Mouse (Mus musculus): ENCODE data around the gene Adam19. TPM values are rescaled to one million over a fixed set of nuclear protein-coding genes. Genes with fewer than 3 reads are reported as not detected.

The Adam19 gene
- polyA plus RNA-seq, 1 experiment from 2014 or later: 12.0 TPM

DNA sequence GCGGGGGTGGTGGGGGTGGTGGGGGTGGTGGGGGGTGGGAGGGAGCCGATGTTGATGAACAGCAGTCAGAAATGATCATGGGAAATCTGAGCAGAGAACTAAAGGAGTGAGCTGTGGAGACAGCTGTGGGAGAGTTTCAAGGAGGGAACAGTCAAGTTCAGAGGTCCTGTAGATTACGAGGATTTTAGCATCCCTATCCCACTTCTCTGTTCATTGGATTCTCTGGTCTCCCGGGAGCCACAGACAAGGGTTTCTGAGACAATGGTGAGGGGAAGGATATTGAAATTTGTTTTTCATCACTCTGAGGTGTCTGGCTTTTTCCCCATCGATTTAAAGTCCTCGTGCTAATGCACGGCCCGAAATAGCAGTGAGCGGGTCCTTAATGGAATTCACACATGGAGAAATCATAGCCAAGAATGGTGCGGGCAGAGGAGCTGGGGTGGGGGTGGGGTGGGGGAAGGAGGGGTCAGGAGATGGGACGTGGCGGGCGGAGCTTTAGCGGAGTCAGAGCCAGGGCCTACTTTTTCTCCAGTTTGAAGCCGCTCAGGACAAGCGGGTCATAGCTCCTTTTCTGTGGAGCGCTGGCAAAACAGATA lies 13.7 kb downstream of the Adam19 start:
- H3K27me3 ChIP-seq (replicated peaks; ENCODE audit: control insufficient read depth, insufficient read depth, low read length): no peaks in the 10 kb centered on the region
- H3K4me2 ChIP-seq (ENCODE audit: low read depth, low read length): 0 out of 2 replicates have a peak overlapping the region, but pooled peaks have one; percentile 6
- peak overlapping the region; percentile 92 for H3K27ac ChIP-seq (ENCODE audit: low read length)
- no peaks in the 10 kb centered on the region for H3K36me3 ChIP-seq (ENCODE audit: control insufficient read depth, insufficient read depth, low read length)
- peak; percentile 34 for ATAC-seq
- no peaks in the 10 kb centered on the region for H3K9me3 ChIP-seq (ENCODE audit: control insufficient read depth, low read length)
- WGBS: 40% methylated on average over 17 of the region's 17 CpGs
- H3K9ac ChIP-seq (ENCODE audit: low read depth, low read length): peak overlapping the region; percentile 56
- H3K4me1 ChIP-seq (ENCODE audit: control insufficient read depth, insufficient read depth, low read length): peaks cover 35% of the 10 kb centered on the region
- no peak overlapping the region for H3K4me3 ChIP-seq (ENCODE audit: low read length)

DNA sequence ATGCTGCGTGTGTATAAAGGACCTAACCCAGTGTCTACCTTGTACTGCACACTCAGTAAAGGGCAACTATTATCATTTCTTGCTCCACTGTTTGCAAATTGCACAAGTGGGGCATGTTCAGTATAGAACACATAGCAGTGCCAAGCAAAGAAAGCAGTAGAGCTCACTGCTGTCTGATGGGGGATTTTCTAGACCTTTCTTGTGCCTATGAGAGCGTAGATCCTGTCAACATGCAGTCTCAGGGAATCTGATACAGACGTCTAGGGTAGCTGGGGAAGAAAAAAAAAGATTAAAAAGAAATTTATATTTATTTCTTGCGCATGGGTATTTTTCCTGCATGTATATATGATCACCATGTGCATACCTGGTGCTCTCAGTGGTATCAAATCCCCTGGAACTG lies 14.4 kb downstream of the Adam19 start:
- Histone ChIP-seq H3K36me3 (ENCODE audit: control insufficient read depth, insufficient read depth, low read length) (no peaks in the 10 kb centered on the region), H3K4me2 (ENCODE audit: low read depth, low read length) (no peak overlapping the region), H3K27ac (ENCODE audit: low read length) (peak overlapping the region; percentile 92), H3K4me3 (ENCODE audit: low read length) (no peak overlapping the region), H3K9me3 (ENCODE audit: control insufficient read depth, low read length) (no peaks in the 10 kb centered on the region), H3K27me3 (replicated peaks; ENCODE audit: control insufficient read depth, insufficient read depth, low read length) (no peaks in the 10 kb centered on the region), H3K4me1 (ENCODE audit: control insufficient read depth, insufficient read depth, low read length) (peaks cover 28% of the 10 kb centered on the region), H3K9ac (ENCODE audit: low read depth, low read length) (no peak overlapping the region; the same call in 1 of the 2 replicates)
- ATAC-seq: no peak
- 86% methylated on average over 4 of the region's 4 CpGs for WGBS

DNA sequence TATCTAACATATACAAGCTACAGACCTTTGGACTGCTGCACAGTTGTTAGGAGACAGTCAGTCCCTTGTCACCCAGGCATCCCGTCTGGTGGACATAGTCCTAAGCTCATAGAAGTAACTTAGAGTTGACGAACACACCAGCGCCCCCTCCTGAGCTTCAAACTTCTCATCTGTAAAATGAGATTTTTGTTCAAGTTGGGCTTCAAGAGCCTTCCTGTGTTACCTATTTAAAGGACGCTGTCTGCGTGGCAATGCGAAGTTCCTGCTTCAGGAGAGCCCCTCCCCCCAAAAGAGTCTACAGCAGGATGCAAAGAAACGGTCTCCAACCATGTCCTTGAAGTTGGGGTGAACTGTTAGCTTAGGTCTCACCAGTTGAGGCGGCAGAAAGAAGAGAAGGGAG lies 15.0 kb downstream of the Adam19 start:
- no peaks in the 10 kb centered on the region for H3K27me3 ChIP-seq (replicated peaks; ENCODE audit: control insufficient read depth, insufficient read depth, low read length)
- H3K9ac ChIP-seq (ENCODE audit: low read depth, low read length): no peak overlapping the region
- H3K4me3 ChIP-seq (ENCODE audit: low read length): no peak overlapping the region
- no peak for ATAC-seq
- H3K9me3 ChIP-seq (ENCODE audit: control insufficient read depth, low read length): no peaks in the 10 kb centered on the region
- no peak overlapping the region for H3K4me2 ChIP-seq (ENCODE audit: low read depth, low read length)
- H3K27ac ChIP-seq (ENCODE audit: low read length): no peak overlapping the region
- H3K36me3 ChIP-seq (ENCODE audit: control insufficient read depth, insufficient read depth, low read length): no peaks in the 10 kb centered on the region
- H3K4me1 ChIP-seq (ENCODE audit: control insufficient read depth, insufficient read depth, low read length): peaks cover 23% of the 10 kb centered on the region
- 78% methylated on average over 8 of the region's 8 CpGs for WGBS

DNA sequence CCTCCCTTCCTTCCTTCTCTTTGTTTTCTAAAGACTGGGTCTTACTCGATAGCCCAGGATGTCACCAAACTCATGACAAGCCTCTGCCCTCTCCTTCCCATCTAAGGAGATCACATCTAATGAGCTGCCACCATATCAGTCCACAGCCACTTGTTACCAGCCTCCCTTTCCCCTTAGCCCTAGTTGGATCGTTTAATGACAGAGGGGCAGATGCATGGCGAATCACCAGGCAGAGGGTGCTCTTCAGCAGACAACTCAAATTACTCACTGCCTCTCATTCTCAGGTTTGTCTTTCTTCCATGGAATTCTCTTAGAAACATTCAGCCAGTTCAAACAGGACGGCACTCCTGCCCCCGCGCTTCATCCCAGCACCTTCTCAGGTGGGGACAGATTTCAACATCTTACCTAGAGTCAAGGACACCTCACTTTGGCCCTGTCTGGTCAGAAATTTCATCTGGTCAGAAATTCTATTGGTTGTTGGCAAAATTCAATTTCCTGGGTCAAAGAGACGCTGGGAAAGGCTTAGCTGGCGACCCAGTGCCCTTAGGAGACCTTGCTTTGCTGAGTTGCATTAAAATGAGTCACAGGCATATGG lies 16.8 kb downstream of the Adam19 start:
- ATAC-seq: no peak
- Histone ChIP-seq H3K27me3 (replicated peaks; ENCODE audit: control insufficient read depth, insufficient read depth, low read length) (no peaks in the 10 kb centered on the region), H3K36me3 (ENCODE audit: control insufficient read depth, insufficient read depth, low read length) (no peaks in the 10 kb centered on the region), H3K4me1 (ENCODE audit: control insufficient read depth, insufficient read depth, low read length) (peaks cover 20% of the 10 kb centered on the region), H3K9me3 (ENCODE audit: control insufficient read depth, low read length) (no peaks in the 10 kb centered on the region), H3K27ac (ENCODE audit: low read length) (0 out of 2 replicates have a peak overlapping the region, but pooled peaks have one; percentile 57), H3K9ac (ENCODE audit: low read depth, low read length) (no peak overlapping the region), H3K4me2 (ENCODE audit: low read depth, low read length) (no peak overlapping the region), H3K4me3 (ENCODE audit: low read length) (no peak overlapping the region)
- WGBS: 65% methylated on average over 8 of the region's 8 CpGs

DNA sequence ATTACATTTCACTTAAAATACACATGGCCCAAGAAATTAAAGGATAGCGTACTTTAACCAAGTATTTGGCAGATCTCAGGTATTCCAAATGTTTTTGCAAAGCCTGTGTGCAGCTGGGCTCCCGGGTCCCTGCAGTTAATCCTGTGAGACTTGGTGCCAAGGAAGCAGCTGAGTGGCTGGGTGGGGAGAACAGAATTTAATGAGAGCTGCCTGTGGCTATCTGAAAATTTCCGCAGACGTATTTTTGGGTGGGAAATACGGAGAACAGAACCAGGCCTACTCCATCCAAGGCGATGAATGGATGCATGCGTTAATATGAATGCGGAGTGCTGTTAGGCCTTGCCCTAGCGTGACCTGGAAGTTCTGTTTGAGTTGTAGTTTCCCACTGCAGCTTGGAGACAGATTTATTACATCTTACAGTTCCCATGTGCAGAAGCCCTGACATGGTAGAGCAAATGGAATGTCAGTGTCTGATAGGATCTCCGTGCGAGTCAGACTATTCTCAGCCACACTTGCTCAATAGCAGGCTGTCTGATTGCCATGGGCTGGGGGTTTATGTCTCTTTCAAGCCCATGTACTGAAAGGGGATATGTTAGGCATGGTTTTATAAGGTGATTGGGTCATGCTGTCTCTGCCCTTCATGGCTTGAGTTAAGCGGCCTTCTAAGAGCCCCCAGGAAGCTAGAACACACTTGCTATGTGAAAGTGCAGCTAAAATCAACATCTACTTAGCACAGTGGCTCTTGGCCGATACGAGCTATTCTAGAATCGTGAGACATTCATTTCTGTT lies 17.5 kb downstream of the Adam19 start:
- 54% methylated on average over 15 of the region's 15 CpGs for WGBS
- no peak for ATAC-seq
- Histone ChIP-seq H3K27ac (ENCODE audit: low read length) (peak overlapping the region; percentile 57), H3K27me3 (replicated peaks; ENCODE audit: control insufficient read depth, insufficient read depth, low read length) (no peaks in the 10 kb centered on the region), H3K9ac (ENCODE audit: low read depth, low read length) (no peak overlapping the region), H3K4me1 (ENCODE audit: control insufficient read depth, insufficient read depth, low read length) (peaks cover 20% of the 10 kb centered on the region), H3K4me2 (ENCODE audit: low read depth, low read length) (no peak overlapping the region), H3K9me3 (ENCODE audit: control insufficient read depth, low read length) (no peaks in the 10 kb centered on the region), H3K36me3 (ENCODE audit: control insufficient read depth, insufficient read depth, low read length) (0 out of 2 replicates have a peak, but pooled peaks cover 2% of the 10 kb centered on the region), H3K4me3 (ENCODE audit: low read length) (no peak overlapping the region)

DNA sequence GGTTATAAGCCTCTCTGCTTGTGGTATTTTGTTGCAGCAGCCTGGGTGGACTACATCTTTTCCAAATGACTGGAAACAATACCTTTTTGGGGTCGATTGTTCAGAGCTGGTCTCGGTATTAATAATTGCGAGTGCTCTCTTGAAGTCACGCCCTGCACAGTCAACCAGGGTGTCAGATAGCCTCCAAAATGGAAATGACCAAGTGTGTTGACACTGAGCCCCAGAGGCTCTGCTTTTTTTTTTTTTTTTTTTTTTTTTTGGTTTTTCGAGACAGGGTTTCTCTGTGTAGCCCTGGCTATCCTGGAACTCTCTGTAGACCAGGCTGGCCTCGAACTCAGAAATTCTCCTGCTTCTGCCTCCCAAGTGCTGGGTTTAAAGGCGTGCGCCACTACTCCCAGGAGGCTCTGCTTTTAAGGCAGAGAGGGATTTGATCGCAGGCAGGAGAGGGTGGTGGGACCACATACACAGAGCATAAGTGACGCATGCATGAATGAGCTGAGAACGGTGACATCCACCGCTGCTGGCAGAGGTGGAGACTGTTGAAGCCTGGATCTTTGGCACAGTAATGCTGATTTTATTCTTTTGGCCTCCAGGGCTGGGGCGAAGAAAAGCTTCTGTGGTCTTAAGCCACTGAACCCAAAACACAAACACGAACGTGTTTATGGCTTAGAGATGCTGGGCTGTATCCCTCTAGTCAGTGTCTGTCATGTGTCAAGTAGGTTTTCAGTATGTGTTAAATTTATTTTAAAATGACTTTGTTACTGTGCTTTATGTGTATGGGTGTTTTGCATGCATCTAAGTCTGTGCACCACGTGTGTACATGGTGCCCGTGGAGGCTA lies 18.3 kb downstream of the Adam19 start:
- 0 out of 2 replicates have a peak, but pooled peaks cover 2% of the 10 kb centered on the region for H3K36me3 ChIP-seq (ENCODE audit: control insufficient read depth, insufficient read depth, low read length)
- H3K9me3 ChIP-seq (ENCODE audit: control insufficient read depth, low read length): no peaks in the 10 kb centered on the region
- WGBS: 86% methylated on average over 17 of the region's 17 CpGs
- no peak overlapping the region for H3K9ac ChIP-seq (ENCODE audit: low read depth, low read length)
- H3K4me1 ChIP-seq (ENCODE audit: control insufficient read depth, insufficient read depth, low read length): peaks cover 14% of the 10 kb centered on the region
- no peaks in the 10 kb centered on the region for H3K27me3 ChIP-seq (replicated peaks; ENCODE audit: control insufficient read depth, insufficient read depth, low read length)
- H3K27ac ChIP-seq (ENCODE audit: low read length): peak overlapping the region; percentile 57
- no peak overlapping the region for H3K4me2 ChIP-seq (ENCODE audit: low read depth, low read length)
- H3K4me3 ChIP-seq (ENCODE audit: low read length): no peak overlapping the region
- no peak for ATAC-seq

DNA sequence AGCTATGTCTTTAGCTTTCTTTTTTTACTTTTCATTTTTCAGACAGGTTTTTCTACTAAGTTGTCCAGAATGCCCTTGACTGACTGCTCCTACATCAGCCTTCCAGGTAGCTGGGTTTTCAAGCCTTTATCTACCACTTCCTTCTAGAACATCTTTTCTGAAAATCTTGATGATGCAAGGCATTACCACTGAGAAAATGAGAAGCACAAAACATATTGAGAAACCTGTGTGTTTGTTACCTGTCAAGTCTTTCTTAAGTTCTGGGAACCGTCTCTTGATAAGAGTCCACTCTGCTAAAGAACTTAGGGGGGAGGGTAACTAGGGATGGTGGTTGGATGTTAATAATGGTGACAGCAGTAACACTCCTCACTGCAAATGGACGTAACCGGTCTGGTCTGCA lies 19.7 kb downstream of the Adam19 start:
- no peak overlapping the region for H3K9ac ChIP-seq (ENCODE audit: low read depth, low read length)
- H3K4me2 ChIP-seq (ENCODE audit: low read depth, low read length): no peak overlapping the region
- H3K4me3 ChIP-seq (ENCODE audit: low read length): no peak overlapping the region
- H3K4me1 ChIP-seq (ENCODE audit: control insufficient read depth, insufficient read depth, low read length): peaks cover 6% of the 10 kb centered on the region; the same call in 1 of the 2 replicates
- H3K9me3 ChIP-seq (ENCODE audit: control insufficient read depth, low read length): no peaks in the 10 kb centered on the region
- no peak overlapping the region for H3K27ac ChIP-seq (ENCODE audit: low read length)
- H3K36me3 ChIP-seq (ENCODE audit: control insufficient read depth, insufficient read depth, low read length): 0 out of 2 replicates have a peak, but pooled peaks cover 2% of the 10 kb centered on the region
- WGBS: 71% methylated on average over 3 of the region's 3 CpGs
- H3K27me3 ChIP-seq (replicated peaks; ENCODE audit: control insufficient read depth, insufficient read depth, low read length): no peaks in the 10 kb centered on the region
- no peak for ATAC-seq

DNA sequence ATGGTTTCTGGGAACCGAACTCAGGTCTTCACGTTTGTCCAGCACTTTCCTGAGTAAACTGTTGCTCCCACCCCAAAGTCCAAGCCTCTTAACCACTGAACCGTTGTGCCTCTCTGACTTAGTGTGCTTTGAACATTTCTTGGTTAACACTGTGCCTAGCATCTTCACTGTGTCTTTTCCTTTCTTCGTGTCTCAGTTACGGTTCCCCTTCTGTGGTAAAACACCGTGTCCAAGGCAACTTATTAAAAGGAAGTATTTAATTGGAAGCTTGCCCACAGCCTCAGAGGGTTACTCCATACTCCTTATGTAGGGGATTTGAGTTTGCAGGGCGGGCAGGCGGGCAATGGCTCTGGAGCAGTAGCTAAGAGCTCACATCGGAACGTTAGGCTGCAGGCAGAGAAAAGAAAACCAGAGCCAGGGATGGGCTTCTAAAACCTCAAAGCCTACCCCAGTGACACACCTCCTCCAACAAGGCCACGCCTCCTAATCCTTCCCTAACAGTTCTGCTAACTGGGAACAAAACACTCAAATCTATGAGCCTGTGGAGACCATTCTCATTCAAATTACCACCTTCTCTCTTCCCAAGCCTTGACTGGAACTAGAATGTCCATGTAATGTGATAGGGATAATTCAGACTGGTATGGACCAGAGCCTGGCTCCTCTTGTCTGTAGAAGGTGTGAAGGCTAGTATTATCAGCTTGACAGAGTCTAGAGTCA lies 20.8 kb downstream of the Adam19 start:
- Histone ChIP-seq H3K9ac (ENCODE audit: low read depth, low read length) (no peak overlapping the region), H3K36me3 (ENCODE audit: control insufficient read depth, insufficient read depth, low read length) (0 out of 2 replicates have a peak, but pooled peaks cover 2% of the 10 kb centered on the region), H3K4me2 (ENCODE audit: low read depth, low read length) (no peak overlapping the region), H3K9me3 (ENCODE audit: control insufficient read depth, low read length) (no peaks in the 10 kb centered on the region), H3K27me3 (replicated peaks; ENCODE audit: control insufficient read depth, insufficient read depth, low read length) (no peaks in the 10 kb centered on the region), H3K27ac (ENCODE audit: low read length) (no peak overlapping the region), H3K4me1 (ENCODE audit: control insufficient read depth, insufficient read depth, low read length) (peaks cover 6% of the 10 kb centered on the region; the same call in 1 of the 2 replicates), H3K4me3 (ENCODE audit: low read length) (no peak overlapping the region)
- 88% methylated on average over 11 of the region's 11 CpGs for WGBS
- no peak for ATAC-seq

All from intestine, embryonic 16.5 days (tissue).